Mouse (Mus musculus): ENCODE results near the gene Tmem39a.

DNA sequence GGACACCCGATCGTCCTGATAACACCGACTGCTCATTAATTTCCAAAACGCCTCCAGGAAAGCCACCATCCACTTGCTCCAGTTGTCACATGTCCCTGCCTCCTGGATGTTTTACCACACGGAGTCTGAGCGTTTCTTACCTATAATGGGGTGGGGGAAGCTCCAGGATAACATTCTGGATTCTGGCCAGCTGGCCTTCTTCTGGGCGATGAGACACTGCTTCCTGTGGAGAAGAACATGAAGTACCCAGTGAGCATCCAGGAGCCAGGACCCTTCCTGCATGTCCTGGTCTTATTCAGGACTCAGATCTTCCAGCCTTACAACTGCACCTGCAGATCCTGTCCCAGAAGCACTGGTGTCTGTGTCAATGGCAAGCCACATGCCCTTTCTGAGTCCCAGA is 66.9 kb downstream of the Tmem39a start:
- TF ChIP-seq CTCF (IDR thresholded peaks at IDR 0.05; ENCODE audit: low read depth) (no peak), EP300 (IDR thresholded peaks at IDR 0.05; ENCODE audit: low read depth) (no peak)
